Comparison of ENCODE assay signal across 32 mouse cellular contexts in genomic region chrX:37076651-37077050, GRCm38 (mm10). TPM values are rescaled to one million over a fixed set of nuclear protein-coding genes. Genes with fewer than 3 reads are reported as not detected.
"Had no signal": no experiment of that assay in that cellular context is flagged by ENCODE, and none has a peak within 500 bp of the region (broad histone marks: within the 10 kb centered on the region; RNA-seq: fewer than 3 reads in every experiment).

No protein-coding gene starts in this region.

- H3K4me3 ChIP-seq: gastrocnemius, adult 2 months; heart, adult 2 months; heart, embryonic 13.5 days; heart, embryonic 15.5 days; hindbrain, embryonic 10.5 days; hindbrain, embryonic 12.5 days; intestine, embryonic 15.5 days; kidney, embryonic 15.5 days; limb, embryonic 13.5 days; limb, embryonic 15.5 days; liver, embryonic 12.5 days had no signal

- DNase-seq: gastrocnemius, adult 2 months; gastrocnemius, postnatal 10 days; gastrocnemius, postnatal 25 days; heart, adult 2 months; heart, postnatal 4 days; kidney, adult 2 months; kidney, adult 9 months; kidney, postnatal 14 days; kidney, postnatal 36 days; layer of hippocampus, adult 9-11 months; layer of hippocampus, postnatal 36 days; left cerebral cortex, postnatal 4 days had no signal

- H3K4me1 ChIP-seq: heart, embryonic 13.5 days; heart, embryonic 15.5 days; hindbrain, embryonic 10.5 days; hindbrain, embryonic 12.5 days; intestine, embryonic 15.5 days; kidney, embryonic 15.5 days; limb, embryonic 13.5 days; limb, embryonic 15.5 days; liver, embryonic 12.5 days had no signal

- H3K36me3 ChIP-seq: heart, embryonic 15.5 days; intestine, embryonic 15.5 days; limb, embryonic 15.5 days had no signal

- H3K9ac ChIP-seq: heart, embryonic 13.5 days; heart, embryonic 15.5 days; hindbrain, embryonic 12.5 days; hindbrain, embryonic 14.5 days; intestine, embryonic 15.5 days; kidney, embryonic 15.5 days; limb, embryonic 13.5 days; limb, embryonic 15.5 days; liver, embryonic 12.5 days had no signal

- H3K27ac ChIP-seq: gastrocnemius, adult 2 months; heart, adult 2 months; heart, embryonic 13.5 days; heart, embryonic 15.5 days; hindbrain, embryonic 10.5 days; hindbrain, embryonic 12.5 days; hindbrain, embryonic 14.5 days; intestine, embryonic 15.5 days; kidney, embryonic 15.5 days; kidney, postnatal 0 days; limb, embryonic 13.5 days; limb, embryonic 15.5 days; liver, embryonic 12.5 days had no signal

- H3K9me3 ChIP-seq: heart, embryonic 13.5 days; heart, embryonic 15.5 days; hindbrain, embryonic 10.5 days; hindbrain, embryonic 12.5 days; intestine, embryonic 15.5 days; kidney, embryonic 15.5 days; limb, embryonic 13.5 days; limb, embryonic 15.5 days; liver, embryonic 12.5 days had no signal

RNA-seq across cellular contexts. Expression of gene Sowahd, which starts 28.0 kb away (rescaled TPM):
- total RNA-seq: gastrocnemius, adult 2 months; gastrocnemius, postnatal 10 days; gastrocnemius, postnatal 25 days; heart, adult 2 months; heart, postnatal 25 days; heart, postnatal 4 days; layer of hippocampus, adult 18-20 months; layer of hippocampus, adult 8-10 months; layer of hippocampus, postnatal 14 days; layer of hippocampus, postnatal 36 days; left cerebral cortex, adult 18-20 months; left cerebral cortex, adult 8-10 months; left cerebral cortex, postnatal 10 days; left cerebral cortex, postnatal 25 days; left cerebral cortex, postnatal 4 days; liver, adult 2 months had no signal
